Mouse (Mus musculus) 416B (cell line): ENCODE data around the gene Pcsk6.

ENCODE experiments used
- DNase-seq: peaks from one replicate; pipeline ENCODE4 v3.0.0; 2011; ENCODE audit warnings: low read depth

Gene Pcsk6

DNA sequence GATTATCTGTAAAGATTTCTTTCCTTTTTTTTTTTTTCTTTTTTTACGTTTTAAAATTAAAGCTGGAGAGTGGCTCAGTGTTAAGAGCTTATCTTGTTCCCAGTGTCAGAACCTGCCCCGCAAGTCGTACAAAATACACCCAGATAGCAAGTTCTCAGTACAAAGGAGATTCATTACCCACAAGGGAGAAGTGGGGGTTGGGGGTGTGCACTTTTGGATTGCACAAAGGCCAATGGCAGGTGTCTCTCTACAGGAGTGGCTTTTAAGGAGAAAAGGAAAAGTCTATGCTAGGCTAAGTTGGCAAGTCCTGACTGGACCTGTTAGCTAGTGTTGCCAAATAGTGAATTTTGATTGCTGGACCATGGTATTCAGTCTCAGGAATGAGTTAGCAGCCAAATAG is 140.3 kb downstream of the Pcsk6 start:
- no peak for DNase-seq

DNA sequence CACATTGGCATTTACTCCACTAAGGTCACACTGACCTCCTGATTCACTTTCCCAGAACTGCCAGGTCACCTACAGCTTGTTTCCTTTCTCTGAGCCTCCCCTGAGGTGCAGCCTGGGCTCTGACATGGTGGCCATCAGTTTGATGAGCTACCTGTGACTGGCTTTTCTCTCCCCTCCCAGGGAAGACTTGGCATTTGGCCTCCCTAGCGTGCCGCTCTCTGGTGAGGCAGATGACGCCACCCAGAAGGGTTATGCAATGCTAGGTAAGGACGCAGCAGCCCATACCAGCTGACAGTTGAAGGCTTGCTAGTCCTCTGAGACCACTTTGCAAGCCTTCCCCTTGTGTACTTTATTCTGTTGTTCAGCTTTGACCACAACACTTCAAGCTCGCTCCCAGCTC is 141.9 kb downstream of the Pcsk6 start:
- DNase-seq: no peak

DNA sequence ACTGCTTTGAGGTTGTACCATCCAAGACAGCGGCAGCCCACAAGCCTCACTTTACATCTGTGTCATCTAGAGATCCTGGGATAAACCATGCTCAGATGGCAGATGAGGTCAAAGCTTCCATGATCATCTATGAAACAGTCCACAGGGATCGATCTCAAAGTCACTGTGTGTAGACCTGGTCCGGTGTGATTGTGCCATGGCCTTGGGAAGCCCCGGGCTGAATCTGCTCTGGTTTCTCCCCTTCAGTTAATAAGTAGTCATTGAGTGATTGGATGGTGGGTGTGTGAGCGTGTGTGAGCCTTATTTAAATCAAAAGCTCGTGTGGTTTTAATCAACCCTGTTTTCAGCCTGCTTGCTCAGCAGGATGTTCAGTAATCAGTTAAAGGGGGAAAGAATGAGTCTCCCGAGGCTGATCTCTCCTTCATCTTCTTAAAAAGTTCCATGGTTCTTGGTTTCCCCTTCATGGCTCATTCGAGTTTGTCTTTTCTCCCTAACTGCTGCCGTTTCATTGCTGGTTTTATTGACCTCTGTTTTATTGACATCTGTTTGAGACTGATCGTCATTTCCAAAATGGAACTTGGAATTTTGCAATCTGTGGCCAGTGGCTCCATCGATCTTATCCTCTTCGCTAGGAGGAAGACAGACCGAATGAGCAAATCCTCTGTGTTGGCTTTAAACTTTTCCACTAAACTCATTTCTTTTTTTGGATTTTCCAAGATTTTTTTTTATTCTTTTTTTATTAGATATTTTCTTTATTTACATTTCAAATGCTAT is 142.5 kb downstream of the Pcsk6 start:
- no peak for DNase-seq

DNA sequence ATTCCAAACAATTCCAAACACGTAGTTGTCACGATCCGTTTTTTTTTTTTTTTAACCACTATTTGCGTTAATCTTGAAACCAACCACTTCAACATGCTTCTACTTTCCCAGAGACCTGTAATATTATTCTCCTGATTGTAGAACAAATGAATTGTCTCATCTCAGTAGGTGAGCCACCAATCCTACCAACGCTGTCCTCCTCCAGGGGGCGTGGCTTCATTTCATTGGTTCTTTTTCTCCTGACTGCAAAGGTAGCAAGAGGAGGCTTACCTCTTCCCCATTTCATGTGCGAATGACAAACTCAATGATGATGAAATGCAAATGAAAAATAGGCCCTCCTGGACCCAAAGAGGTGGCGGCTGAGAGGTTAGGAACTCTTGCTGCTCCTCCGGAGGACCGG is 143.5 kb downstream of the Pcsk6 start:
- no peak for DNase-seq

DNA sequence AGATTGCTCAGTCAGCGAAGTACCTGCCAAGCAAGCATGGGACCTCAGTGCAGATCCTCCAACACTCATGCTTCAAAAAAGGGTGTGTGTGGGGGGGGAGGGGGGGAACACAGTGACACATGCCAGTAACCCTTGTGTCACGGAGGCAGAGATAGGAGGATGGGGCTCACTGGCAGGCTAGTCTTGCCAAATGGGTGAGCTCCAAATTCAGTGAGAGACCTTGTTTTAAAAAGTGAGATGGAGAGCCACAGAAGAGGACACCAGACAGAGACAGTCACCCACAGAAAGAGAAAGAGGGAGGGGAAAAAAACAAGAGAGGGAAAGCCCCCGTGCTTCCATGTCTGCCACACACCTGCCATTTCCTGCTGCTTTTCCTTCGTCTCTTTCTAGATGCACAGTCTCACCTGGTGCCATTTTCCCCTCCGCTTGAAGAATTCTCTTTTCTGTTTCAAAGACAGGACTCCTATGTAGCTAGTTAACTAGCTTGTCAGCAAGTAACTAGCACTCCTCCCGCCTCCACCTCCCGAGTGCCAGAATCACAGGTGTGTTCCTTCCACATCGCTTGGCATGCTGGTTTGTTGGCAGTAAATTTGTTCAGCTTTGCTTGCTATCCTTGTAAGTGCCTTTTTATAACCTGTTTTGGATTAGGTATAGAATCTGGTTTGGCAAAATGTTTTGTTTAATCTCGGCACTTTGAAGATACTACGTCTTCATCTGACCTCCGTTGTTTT is 146.8 kb downstream of the Pcsk6 start:
- DNase-seq: no peak

DNA sequence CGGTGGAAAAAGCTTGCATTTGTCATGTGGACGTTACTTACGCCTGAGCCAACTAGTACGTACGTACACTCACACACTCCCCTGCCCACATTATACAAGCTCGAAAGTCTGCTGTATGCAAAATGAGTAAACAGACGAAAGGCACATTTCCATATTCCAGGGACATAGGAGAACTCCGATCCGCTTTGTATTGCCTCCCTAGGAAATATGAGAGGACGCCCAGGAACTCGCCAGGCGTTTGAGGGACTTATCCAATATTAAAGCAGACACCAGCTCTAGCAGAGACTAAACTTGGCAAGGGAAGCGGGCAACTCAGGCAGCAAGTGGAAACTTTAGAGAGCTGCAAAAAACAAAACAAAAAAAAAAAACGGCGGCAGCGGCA is 147.3 kb downstream of the Pcsk6 start:
- DNase-seq: no peak

DNA sequence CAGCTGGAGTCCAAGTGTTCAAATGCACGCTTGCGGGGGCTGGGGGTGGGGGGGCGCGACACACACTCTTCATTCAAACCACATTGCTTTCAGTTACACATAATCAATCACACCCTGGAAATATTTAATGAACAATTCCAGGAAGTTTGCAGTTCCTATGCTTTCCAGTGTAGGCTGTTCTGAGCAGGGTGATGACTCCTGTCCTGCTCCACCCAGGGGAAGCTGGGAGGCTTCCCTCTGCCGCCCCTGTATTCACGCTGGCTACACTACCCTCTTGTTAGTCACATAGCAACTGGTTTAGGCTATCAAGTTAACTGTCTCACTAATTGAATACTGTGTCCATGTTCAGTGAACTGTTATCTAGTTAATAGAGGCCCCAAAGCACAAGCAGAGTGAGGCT is 149.0 kb downstream of the Pcsk6 start:
- no peak for DNase-seq

DNA sequence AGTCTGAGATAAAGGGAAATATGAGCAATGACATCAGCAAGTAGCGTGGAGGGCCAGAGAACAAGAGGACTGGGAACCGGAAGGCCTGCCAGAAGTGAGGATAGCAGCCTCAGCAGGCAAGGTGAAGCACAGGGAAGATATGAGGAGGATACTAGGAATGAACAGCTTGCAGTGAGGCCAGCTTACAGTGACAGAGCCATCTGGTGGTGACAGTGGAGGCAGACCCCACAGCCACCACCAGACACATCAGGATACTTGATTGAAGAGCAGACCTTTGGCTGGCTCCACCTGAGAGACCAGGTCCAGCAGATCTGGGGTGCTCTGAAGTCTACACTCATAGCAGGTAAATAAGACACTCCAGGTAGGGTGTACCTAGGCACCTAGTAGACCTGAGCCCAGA is 166.2 kb downstream of the Pcsk6 start:
- peak; percentile 6 for DNase-seq

DNA sequence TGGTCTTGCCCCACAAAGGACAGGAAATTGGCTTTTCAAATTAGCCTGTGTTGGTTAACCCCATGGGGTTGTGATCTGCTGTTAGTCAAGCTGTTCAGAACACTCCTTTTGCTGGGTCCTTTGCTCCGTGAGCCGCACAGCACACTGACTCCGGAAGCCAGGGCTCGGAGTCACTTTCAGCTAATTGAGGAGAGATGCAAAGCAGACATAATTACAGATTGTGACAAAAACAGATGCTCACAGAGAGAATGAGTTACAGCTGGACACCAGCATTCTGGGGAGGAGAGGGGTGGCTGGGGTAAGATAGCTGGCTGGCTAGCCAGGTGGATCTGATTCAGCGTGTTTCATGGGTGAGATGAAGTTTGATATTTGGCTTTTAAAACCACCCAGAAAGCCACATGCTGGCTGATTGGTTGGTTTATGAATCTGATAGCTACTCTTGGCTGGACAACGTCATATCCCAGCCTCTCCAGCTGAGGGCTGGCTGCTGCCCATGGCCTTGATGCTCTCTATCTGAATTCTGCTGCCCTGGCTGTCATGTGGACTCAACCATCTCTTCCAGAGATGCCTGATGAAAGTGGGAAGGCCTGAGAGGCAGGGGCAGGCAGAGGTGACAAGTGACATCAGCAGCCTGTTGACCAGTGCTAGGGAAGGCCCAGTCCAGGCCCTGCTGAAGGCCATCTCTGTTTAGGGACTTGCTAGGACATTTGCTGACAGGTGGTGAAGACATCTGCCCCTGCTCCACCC is 167.4 kb downstream of the Pcsk6 start:
- DNase-seq: no peak

DNA sequence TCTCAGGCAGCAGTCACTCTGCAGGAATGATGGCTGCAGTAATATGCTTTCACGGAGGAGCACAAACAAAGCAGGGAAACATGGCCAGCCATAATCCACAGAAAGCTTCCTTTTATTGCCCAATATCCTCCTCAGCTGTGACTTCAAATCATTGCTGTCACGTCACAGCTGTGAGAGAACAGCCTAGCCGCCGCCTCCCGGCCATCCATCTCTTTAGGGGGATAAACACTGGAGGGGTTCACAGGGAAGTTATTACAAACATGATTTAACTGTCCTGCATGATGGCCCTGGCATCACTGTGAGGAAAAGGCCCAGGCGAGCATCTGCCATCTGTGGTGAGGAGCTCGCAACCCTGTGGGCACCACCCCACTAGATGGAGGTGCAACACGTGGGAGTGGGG is 175.3 kb downstream of the Pcsk6 start:
- no peak for DNase-seq

DNA sequence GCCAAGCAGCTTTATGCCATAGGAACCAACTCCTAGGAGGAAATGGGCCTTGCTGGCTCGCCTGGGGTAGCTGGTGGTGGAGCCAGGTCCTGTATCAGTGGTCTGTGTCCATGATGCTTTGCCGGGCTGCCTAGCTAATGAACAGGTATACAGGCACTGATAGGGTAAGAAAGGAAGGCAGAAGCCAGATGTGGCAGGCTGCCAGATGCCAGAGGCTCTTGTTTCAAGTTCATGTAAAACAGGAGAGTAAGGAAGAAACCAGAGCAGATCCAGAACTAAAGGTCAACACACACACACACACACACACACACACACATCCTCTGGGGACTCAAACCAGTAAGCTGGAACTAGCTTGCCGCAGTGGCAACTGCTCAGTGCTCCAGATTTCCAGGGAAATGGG is 176.7 kb downstream of the Pcsk6 start:
- DNase-seq: no peak

DNA sequence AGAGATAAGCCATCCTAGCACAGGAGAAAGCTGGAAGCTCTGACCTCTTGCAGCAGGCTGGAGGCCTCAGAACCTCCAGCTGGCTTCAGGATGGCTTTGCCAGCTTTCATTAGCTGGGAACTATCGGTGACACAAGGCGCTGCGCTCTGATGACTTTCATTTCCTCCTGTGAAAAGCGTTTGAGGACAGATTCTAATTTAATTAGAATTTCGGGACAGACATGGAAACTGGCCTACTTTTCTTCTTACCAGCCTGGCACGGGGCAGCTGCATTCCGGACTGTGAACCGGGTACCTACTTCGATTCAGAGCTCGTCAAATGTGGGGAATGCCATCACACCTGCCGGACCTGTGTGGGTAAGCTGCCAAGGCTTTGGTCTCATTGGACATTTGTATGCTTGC is 177.2 kb downstream of the Pcsk6 start:
- no peak for DNase-seq

DNA sequence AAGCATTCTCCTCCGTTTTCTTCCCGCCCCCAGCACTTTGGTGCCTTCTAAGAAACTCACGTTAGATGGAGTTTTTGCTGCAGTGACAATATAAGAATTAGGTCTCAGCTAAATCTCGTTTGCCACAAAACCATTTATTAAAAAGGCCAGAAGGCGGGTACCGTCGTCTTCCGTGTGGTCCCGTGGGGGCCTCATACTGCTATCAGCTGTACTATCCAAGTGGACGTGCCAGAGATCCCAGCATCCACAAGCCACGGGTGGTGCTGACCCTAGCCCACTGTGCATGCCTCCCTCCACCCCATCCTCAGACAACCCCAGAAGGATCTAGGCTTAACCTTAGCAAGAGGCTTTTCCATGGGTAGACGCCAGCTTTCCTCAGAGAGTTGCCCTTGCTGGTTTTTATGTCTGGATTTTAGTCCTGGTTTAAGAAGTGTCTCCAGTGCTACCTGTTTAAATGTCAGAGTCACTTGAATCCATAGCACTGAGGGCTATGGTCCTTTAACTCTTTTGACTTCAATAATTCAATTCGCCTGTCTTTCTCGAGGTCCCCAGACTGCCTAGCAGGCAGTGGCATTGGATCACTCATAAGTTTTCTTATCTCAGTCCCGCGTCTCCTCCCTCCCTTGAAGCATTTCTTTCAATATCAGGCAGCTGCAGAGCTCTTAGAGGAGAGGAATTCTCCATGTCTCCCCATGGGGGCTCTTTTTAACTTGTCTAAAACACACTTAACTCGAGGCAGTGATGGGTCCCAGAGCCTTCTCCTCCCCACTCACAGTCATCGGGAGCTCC is 178.7 kb downstream of the Pcsk6 start:
- DNase-seq: no peak

DNA sequence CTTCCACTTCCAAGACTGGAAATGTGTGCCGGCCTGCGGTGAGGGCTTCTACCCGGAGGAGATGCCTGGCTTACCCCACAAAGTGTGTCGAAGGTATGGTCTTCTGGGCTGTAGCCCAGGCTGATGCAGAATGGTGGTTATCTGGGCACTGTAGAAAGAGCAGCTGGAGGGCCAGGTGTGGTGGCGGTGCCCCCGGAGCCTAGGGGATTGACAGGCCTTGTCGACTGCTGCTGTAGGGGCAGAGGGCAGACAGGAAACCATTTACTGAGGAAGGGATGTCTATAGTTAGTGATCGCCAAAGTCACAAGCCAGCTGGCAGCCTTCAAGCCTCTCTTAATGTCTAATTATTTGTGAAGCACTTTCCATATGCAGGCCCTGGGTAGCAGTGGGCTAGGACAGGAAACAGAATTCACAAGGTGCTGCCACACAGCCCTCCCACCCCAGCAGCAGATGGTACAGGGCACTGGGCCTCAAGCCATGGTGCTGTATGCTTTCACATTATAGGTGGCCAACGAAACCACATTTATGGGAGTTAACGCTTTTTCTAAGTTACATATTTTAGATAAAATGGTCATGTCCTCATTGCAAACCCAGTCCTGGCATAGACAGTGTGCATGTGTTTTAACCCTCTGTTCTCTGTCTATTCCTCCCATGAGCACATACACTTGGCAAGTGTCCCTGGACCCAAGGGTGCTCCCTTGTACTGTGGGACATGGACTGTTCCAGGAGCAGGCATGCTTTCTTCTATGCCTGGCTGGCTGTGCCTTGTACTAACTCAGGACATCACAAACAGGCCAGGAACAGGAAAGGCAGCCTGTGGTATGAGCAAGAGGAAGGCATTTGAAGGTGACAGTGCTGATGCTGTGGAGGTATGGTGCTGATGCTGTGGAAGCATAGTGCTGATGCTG is 182.3 kb downstream of the Pcsk6 start, which contains the start of gene Gm45213:
TSS of gene Gm45213 (plus strand) at position 51 of the 908 bp plus-strand sequence.
- no peak for DNase-seq

DNA sequence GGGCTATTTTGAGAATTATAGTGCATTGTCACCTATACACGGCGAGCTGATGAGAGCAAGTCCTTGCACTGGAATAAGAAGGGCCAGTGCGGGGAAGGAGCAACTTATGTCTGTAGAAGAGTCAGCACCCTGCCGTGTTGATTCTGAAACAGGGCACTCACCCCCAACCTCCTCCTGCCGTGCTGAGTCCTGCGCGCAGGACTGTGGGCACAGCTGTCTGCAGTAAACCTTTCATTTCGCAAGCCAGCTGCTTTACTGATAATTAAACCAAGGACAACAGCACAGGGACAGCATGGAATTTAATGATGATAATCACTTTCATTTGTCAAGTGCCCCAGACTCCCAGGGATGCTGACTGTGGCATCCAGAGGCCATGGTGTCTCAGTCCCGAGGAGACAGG is 183.1 kb downstream of the Pcsk6 start:
- no peak for DNase-seq

DNA sequence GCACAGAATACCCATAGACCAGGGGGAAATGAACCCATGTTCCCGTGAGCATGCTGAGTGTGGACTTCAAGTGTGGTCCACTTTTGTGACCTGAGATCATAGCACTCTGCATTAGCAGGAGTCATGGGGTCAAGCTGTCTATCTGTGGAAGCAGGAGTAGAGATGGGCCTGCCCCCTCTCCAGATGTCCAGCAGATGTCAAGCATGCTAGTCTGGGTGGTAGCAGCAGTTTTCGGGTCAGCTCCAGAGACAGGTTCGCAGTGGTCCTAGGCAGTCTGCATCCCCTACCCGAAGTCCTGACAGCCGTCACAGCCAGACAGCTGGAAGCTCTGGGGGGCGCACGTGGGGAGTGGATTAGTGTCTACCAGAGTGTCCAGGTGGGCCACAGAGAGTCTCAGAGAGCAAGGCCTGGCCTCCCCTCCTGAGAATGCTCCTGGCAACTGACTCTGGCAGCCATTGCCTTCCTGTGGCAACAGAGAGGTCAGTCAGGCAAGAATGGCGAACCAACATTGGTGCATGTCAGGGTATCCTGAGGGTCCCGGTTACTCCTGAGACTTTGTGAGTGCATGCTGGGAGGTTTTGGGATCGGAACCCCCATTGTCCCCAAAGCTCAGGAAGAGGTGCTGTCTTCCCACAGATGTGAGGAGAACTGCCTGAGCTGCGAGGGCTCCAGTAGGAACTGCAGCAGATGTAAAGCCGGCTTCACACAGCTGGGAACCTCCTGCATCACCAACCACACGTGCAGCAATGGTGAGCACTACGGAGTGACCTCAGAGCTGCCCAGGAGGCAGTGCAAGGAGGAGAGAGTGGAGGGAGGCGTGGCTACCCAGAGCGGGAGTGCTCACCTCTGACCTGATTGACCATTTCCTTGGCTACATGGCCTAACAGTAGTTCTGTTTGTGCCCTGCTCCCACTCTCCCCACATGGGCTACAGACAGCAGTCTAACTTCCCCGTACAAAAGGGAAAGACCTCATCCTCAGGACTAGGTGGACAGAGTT is 185.7 kb downstream of the Pcsk6 start:
- no peak for DNase-seq

DNA sequence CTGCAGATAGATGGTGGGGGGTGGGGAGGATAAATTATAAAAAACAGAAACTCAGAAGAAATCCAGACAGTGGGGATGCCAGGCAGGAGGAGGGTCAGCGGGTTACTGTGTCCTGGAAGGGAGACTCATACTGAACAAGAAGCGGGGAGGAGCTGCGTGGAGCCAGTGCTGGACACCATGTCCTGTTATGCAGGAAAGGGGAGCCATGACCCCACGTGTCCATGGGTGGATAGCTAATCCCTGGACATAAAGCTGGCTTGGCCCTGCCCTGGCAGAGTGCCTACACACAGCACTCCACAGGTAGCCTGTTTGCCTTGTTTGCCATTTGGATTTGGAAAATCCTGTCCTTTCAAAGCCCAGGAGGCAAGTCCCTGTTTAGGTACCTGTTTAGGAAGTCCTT is 186.4 kb downstream of the Pcsk6 start:
- DNase-seq: no peak

DNA sequence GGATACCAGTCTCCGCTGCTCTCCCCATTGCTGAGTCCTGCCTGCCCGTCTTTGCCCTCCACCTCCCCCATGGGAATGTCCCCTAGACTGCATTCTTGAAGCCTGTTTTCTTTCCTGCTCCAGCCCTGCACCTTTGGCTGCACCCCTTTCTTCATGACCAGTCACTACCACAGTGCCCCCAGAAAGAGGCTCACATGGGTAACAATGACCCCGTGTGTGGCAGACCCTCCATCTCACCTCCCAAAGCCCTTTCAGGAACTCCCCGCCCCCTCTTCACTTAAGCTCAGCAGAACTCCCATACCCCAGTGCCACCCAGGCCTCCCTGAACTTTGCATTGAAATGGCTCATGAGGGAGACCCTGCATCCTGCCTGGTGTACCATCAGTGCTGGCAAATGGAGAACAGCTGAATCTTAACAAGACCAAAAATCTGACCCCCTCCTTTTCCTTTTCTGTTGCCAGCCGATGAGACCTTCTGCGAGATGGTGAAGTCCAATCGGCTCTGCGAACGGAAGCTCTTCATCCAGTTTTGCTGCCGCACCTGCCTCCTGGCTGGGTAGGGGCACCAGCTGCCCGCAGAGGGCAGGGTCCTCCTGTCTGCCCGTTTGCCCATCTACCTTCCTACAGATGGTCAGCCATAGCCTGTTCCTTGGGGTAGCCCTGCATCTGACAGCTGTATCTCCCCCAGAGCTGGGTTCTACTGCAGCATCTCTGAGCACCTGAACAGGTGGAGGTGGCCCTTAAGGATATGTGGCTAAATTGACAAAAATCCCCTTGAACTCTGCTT is 187.1 kb downstream of the Pcsk6 start:
- no peak for DNase-seq

DNA sequence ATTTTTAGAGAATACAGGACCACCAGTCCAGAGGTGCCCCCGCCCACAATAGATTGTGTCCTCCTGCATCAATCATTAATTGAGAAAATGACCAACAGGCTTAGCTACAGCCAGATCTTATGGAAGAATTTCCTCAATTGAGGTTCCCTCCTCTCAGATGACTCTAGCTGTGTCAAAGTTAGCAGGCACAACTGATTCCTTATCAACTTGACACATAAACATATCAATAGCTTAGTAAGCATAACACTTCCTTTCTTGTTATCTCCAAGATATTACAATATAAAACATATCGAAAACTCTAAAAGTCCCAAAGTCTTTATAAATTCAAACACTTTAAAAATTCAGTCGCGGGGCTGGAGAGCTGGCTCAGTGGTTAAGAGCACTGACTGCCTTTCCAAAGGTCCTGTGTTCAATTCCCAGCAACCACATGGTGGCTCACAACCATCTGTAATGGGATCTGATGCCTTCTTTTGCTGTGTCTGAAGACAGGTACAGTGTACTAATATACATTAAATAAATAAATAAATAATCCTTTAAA is 192.5 kb downstream of the Pcsk6 start:
- no peak for DNase-seq
